Mouse (Mus musculus) neural tube, postnatal 0 days (tissue): ENCODE results near the gene Pfn2. TPM values are rescaled to one million over a fixed set of nuclear protein-coding genes. Genes with fewer than 3 reads are reported as not detected.

ENCODE experiments used
- polyA plus RNA-seq: library from polyadenylated mRNA; unstranded; fragments of >200 nt; fragmentation: Nextera tagmentation; extraction: Ambion mirVana; gene quantifications from 2 replicates; pipeline ENCODE4 v1.2.1, GENCODE M21; 2015

Pfn2 gene
- 783 and 804 TPM in 2 replicates for polyA plus RNA-seq

GRCm38 (mm10) chr3:57847760-57848185, at the start of gene Pfn2:
Gene Pfn2, minus strand, starts transcription at chr3:57848079.

Other genes with a start within 250 kb of the Pfn2 start
- gene Commd2, start 196.4 kb downstream of the Pfn2 start, polyA plus RNA-seq: 70.8 and 76.3 TPM in 2 replicates
- gene Ankub1, start 155.3 kb downstream of the Pfn2 start, polyA plus RNA-seq: 0.13 and 0.20 TPM in 2 replicates
- 115 and 131 TPM in 2 replicates for gene Rnf13, start 112.0 kb downstream of the Pfn2 start, polyA plus RNA-seq